21 mouse cellular contexts compared by ENCODE assay signal in the genomic region with DNA sequence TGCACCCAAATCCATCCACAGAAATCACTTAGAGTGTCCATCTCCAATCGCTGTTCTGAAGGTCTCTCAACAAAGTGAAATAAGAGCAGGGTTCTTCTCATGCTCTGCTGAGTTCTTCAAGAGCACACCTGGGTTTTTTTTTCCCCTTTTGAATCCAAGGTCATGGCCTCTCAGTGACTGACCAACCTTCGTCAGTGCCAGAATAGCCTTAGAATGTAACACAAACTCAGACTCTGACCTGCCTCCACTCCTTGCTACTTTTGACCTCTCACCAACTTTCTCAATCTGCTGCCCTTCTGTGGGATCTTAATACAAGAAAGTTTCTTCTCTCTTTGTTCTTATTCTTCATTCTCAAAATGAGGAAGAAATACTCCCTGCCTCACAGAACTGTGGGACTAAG. TPM values are rescaled to one million over a fixed set of nuclear protein-coding genes. Genes with fewer than 3 reads are reported as not detected.
"Had no signal": no experiment of that assay in that cellular context is flagged by ENCODE, and none has a peak within 500 bp of the region (broad histone marks: within the 10 kb centered on the region; RNA-seq: fewer than 3 reads in every experiment).

No protein-coding gene starts in this region.

- DNase-seq: lung, adult 2 months; lung, postnatal 14 days; lung, postnatal 36 days; right cerebral cortex, postnatal 14 days; thymus, adult 2 months; thymus, postnatal 25 days; thymus, postnatal 4 days had no signal

- H3K4me3 ChIP-seq: lung, embryonic 15.5 days; megakaryocyte, embryonic 14.5 days; midbrain, embryonic 13.5 days; midbrain, embryonic 15.5 days; neural tube, embryonic 12.5 days; stomach, embryonic 15.5 days had no signal

- H3K27ac ChIP-seq: lung, embryonic 15.5 days; macrophage; midbrain, embryonic 13.5 days; midbrain, embryonic 15.5 days; neural tube, embryonic 12.5 days; stomach, embryonic 15.5 days; stomach, postnatal 0 days had no signal

- ATAC-seq: lung, postnatal 0 days; midbrain, embryonic 13.5 days; midbrain, embryonic 15.5 days had no signal

- H3K36me3 ChIP-seq: lung, embryonic 15.5 days; midbrain, embryonic 13.5 days; midbrain, embryonic 15.5 days; neural tube, embryonic 12.5 days; stomach, embryonic 15.5 days had no signal

- H3K4me1 ChIP-seq: lung, embryonic 15.5 days; megakaryocyte, embryonic 14.5 days; midbrain, embryonic 13.5 days; midbrain, embryonic 15.5 days; neural tube, embryonic 12.5 days; stomach, embryonic 15.5 days had no signal

- H3K4me2 ChIP-seq: lung, embryonic 15.5 days; midbrain, embryonic 11.5 days; midbrain, embryonic 13.5 days; midbrain, embryonic 15.5 days; neural tube, embryonic 12.5 days; stomach, embryonic 15.5 days had no signal

- H3K9ac ChIP-seq: lung, embryonic 15.5 days; midbrain, embryonic 13.5 days; midbrain, embryonic 15.5 days; neural tube, embryonic 12.5 days; stomach, embryonic 15.5 days had no signal

- H3K9me3 ChIP-seq: lung, embryonic 15.5 days; megakaryocyte, embryonic 14.5 days; midbrain, embryonic 13.5 days; midbrain, embryonic 15.5 days; neural tube, embryonic 12.5 days; stomach, embryonic 15.5 days had no signal

- H3K27me3 ChIP-seq: lung, embryonic 15.5 days; megakaryocyte, embryonic 14.5 days; midbrain, embryonic 13.5 days; midbrain, embryonic 15.5 days; neural tube, embryonic 12.5 days; stomach, embryonic 15.5 days had no signal

RNA-seq across cellular contexts. Expression of a gene that starts 18.7 kb away (rescaled TPM):
- polyA plus RNA-seq: lung, embryonic 15.5 days; lung, postnatal 0 days; macrophage; midbrain, embryonic 11.5 days; midbrain, embryonic 13.5 days; midbrain, embryonic 15.5 days; midbrain, postnatal 0 days; neural tube, embryonic 12.5 days; neural tube, embryonic 14.5 days; spleen, adult 2 months; stomach, embryonic 15.5 days; stomach, postnatal 0 days; thymus, adult 2 months; urinary bladder, adult 2 months had no signal
